Mouse (Mus musculus): ENCODE data around the gene Kcnn3. TPM values are rescaled to one million over a fixed set of nuclear protein-coding genes. Genes with fewer than 3 reads are reported as not detected.
A peak's percentile ranks its signal among the peaks of the same experiment; 100 is the strongest.

Gene Kcnn3
- total RNA-seq, 2 experiments from 2014 or later: 1.6 to 2.0 TPM

DNA sequence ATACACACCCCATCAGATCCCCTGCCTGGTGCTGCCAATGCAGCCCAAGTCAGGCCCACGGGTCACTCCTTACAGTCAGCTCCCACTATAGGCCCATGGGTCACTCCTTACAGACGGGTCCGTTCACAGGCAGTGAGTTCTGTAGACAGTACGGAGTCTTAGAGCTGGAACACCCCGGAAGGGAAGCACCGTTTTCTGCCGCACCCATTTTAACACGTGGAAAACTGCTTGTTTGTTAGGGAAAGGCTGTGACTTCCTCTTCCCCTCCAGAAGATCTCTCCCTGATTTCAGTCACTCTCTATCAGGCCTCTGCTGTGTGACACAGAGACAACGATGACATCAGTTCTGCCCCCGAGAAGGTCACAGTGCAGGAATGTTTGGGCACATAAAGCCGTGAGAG is 4.5 kb upstream of the Kcnn3 start:
- intact Hi-C loops (cut with DNase I): no loop called here
- no peak for DNase-seq

DNA sequence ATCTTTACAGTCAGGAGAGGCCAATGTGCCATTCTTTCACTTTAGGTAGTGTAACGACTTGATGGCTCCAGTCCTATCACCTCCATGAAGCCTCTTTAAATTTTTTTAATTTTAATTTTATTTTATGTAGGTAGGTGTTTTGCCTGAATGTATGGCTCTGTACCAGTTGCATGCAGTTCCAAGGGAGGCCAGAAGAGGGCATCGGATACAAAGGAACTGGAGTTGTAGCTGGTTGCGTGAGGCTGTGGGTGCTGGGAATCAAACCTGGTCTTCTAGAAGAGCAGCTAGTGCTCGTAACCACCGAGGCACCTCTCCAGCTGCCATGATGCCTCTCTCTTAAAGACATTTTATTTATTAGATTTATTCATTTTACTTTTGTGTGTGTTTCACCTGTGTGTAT is 3.6 kb upstream of the Kcnn3 start:
- intact Hi-C loops (cut with DNase I): no loop called here
- DNase-seq: no peak

DNA sequence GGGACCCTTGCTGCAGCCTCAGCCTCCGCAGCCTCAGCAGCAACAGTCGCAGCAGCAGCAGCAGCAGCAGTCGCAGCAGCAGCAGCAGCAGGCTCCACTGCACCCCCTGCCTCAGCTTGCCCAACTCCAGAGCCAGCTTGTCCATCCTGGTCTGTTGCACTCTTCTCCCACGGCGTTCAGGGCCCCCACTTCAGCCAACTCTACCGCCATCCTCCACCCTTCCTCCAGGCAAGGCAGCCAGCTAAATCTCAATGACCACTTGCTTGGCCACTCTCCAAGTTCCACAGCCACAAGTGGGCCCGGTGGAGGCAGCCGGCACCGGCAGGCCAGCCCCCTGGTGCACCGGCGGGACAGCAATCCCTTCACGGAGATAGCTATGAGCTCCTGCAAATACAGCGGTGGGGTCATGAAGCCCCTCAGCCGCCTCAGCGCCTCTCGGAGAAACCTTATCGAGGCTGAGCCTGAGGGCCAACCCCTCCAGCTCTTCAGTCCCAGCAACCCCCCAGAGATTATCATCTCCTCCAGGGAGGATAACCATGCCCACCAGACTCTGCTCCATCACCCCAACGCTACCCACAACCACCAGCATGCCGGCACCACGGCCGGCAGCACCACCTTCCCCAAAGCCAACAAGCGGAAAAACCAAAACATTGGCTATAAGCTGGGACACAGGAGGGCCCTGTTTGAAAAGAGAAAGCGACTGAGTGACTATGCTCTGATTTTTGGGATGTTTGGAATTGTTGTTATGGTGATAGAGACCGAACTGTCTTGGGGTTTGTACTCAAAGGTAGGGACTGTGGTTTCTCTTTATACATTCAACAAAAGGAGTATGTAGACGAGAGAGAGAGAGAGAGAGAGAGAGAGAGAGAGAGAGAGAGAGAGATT is 896 bp downstream of the Kcnn3 start:
- peak; percentile 26 to 35 for DNase-seq
- intact Hi-C loops (cut with DNase I): no loop called here

DNA sequence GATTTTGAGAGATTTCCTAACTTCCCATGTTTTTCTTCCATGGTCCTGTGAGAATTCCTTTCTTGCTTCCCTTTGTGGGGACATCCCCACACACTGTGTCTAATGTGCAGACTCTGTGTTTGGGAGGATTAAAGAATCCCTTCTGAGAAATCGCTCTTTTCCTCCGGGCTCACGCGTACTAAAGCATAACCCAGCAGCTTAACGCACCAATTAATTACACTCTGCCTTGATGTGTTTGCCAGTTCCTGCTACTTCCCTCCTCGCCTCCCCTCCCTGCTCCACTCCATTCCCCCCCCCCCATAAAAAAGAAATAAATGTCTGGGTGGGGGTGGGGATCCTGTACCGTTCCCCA is 1.5 kb downstream of the Kcnn3 start:
- intact Hi-C loops (cut with DNase I): no loop called here
- no peak for DNase-seq

DNA sequence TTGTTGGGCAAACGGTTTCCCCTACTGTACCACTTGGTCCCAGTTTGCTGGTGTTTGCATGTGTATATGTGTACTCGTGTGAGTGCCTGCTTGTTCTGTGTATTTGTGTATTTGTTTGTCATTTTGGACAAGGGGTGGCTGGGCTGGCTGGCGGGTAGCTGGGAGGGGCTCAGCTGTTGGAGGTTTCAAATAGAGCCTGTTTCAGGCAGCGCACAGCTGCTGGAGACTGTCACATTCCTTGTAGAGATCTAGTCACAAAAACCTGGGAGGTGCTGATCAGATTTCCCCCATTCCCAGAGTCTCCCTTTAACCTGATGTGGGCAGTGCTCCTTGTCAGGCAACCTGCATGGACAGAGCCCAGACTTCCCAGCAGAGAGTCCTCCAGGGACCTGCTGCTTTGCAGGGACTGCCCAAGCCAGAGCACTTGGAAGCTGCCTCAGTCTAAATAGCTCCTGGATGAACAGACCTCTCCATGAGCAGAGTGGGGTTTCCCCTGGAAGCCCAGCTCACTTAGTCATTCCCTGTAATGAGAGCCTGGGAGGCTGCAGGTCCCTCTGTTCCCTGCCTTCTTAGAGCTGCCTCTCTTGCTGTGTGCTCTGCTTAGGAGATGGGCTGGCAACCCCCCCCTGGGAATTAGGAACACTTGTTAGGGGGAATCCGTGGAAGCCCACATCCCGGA is 2.6 kb downstream of the Kcnn3 start:
- intact Hi-C loops (cut with DNase I): no loop called here
- peak in 1 of 2 experiments; percentile 29 for DNase-seq

DNA sequence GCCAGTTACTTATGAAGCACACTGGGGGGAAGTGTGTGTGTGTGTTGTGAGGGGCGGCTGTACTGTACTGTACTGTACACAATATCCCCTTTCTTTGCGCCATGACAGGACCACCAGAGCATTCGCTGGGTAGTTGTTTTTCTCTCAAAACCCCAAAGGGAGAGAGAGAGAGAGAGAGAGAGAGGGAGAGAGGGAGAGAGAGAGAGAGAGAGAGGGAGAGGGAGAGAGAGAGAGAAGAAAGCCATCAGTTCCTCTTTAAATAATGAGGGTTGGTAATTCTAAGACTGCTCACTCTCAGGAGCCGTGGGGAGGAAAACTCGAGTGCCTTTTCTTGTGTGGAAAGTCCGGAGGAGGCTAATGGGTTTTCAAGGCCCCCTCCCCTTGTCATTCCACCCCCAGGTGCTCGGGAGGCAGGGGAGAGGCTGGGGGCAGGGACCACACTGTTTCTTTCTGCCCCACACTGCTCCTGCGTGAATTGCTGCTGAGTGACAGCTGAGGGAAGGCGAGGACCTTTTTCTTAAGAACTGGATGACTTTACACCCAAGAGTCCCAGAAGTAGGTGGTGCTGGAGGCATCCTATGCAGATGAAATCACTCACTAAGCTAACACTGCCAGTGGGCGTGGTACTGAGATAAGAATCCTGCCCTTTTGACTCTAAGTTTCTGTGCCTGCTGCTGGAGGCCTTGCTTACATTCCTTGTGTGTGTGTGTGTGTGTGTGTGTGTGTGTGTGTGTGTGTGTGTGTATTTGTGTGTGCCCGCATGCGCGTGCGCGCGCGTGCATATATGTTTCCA is 6.5 kb downstream of the Kcnn3 start:
- intact Hi-C loops (cut with DNase I): no loop called here
- DNase-seq: no peak

DNA sequence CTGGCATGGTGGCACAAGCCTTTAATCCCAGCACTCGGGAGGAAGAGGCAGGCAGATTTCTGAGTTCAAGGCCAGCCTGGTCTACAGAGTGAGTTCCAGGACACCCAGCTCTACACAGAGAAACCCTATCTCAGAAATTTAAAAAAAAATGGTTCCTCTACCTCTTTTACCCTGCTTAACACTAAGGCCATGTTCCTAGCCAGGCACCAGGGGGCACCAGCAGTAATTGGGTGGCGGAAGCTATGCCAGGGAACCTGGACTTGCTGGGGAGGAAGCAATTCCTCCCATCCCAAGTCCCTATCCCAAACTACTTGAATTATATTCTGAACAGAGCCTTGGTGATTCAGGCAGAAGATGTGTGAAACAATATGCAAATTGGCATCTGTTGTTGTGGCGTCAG is 9.8 kb downstream of the Kcnn3 start:
- intact Hi-C loops (cut with DNase I): no loop called here
- no peak for DNase-seq

DNA sequence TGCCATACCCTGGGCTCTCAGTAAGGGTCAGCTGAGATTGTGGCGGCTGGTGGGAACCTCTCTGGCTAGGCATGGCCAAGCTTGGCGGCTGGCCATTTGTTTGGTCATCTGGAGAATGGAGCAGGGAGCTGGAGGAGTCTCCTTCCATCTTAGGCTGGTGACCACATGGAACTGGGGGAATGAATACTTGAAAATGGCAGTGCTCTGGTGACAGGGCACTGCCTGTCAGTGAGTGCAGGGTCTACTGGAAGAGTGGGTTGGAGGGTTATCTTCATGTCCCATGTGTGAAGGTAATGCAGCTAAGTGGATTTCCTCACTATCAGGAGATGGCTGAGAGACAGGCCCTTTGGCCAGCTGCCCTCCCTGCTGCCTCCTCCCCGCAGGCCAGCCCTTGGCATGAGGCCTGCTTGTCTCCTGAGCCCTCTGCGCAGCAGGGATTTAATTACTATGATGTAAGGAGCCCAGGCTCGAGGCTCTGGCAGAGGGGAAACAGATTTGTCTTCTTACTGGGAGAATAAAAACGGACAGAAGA is 14.7 kb downstream of the Kcnn3 start:
- intact Hi-C loops (cut with DNase I): no loop called here
- DNase-seq: peak; percentile 43 to 61

DNA sequence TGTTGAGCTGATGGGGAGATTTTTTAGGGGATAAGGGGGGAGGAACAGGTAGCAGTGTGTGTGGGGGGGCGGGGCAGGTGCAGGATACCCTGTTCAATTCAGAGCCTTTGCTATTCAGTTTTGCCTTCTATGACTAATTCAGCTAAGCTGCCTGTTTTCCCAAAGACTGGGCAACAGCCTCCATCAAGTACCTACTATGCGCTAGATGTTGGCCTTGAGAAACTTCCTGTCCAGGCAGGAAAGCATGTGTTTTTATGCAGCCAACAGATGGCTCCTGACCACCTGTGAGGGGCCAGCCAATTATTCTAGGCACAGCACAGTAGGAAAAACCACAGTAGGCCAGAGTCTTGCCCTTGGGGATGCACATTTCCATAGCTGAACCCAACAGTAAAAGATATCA is 15.2 kb downstream of the Kcnn3 start:
- DNase-seq: no peak
- intact Hi-C loops (cut with DNase I): no loop called here

DNA sequence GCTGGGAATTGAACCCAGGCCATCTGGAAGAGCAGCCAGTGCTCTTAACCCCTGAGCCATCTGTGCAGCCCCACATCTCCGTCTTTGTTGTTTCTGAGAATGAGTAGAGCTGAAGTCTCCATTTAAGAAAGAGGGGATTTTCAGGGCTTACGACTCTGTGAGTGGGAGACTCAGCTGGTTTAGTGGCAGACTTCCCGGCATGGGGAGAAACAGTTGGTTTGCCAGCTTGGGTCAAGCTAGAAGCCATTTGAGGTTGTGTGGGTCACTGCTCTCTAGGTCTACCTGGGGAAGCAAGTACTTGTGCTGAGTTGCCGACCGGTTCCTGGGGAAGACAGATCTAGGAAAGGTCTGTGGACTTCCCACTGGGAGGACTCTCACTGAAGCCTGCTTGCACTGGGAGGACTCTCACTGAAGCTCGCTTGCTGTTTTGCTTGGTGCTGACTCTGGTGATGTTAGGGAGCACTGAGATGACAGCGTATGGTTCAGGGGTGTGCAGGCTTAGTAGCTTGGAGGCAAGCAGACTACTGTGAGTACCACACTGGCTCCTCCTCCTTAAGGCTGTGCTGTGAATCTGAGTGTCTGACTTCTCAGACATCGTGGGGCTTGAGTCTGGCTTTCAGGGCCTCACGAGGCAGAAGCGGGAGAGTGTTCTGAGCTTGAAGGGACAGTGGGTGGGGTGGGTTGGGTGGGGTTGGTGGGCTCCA is 19.2 kb downstream of the Kcnn3 start:
- intact Hi-C loops (cut with DNase I): no loop called here
- no peak for DNase-seq

DNA sequence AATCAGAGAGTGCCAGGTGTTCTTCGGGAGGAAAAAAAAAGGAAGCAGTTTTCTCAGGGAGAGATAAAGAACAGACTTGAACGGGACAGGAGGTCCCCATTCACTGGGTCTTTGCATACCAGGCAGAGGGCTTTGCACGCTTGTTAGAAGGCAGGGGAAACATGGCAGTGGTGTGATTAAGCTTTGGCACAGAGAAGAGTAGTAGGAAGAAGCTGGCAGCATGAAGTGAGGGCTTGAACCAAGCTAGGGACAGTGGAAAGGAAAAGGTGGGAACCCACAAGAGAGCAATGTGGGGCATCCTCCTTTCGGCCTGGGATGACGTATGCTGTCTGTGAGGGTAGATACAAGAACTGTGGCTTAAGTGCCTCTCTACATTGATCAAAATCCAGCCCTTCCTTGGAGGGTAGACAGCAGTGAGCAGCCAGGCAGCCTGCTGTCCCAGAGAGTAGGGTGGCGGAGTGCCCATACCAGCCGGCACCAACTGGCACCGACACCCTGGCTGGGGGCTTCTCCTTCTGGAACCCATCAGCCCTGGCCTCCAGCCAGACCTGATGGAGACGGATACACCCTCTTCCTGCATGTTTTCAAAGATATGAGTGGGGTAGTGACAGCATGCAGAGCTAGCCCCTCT is 19.9 kb downstream of the Kcnn3 start:
- DNase-seq: no peak
- intact Hi-C loops (cut with DNase I): no loop called here

DNA sequence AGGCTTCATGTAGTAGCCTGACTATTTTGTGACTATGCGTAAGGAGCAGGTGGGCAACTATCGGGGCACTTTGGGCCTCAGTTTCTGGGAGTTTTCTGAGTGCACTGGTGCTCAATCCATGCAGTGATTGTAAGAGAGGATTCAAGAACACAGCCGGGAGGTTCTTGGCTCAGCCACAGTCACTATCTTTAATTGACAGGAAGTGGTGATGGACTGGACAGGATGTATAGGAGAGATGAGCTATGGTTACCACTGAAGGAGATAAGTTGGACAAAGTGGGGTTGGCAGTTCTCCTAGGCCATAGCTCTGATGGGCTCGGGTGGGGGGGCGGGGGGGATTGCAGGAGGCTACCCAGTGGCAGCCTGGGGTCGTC is 20.4 kb downstream of the Kcnn3 start:
- no peak for DNase-seq
- intact Hi-C loops (cut with DNase I): no loop called here

DNA sequence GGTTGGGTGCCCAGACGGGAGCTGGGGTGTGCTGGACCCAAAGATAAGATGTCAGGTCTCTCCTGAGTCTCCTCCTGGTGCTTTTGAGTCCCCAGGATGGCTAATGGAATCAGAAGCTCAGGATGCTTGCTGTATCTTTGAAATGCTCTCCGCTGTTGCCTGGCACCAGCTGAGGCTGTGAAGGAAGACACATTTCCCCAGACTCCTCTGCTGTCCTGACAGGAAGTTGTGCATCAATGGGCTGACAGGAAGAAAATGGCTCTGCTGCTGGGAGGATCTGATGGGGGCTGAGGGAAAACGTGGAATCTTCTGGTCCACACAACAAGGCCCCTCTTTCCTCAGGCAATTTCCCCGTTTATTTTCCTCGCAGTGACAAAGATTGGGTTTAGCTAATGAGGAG is 27.0 kb downstream of the Kcnn3 start:
- DNase-seq: no peak
- intact Hi-C loops (cut with DNase I): no loop called here

DNA sequence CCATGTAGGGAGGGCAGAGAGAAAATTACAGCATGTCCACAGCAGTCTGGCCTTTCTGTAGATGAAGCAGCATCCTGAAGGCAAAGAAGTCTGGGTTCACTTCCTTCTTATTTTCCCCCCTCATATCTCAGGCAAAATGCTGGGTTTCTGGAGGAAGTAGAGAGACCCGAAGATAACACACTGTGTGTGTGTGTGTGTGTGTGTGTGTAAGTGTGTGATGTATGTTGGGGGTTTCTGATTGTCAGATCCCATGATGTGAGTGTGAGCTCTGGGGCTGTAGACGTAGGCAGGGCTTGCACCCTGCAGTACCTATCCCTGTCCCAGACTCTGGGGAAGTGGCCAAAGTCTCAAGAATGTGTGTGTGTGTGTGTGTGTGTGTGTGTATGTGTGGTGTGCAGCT is 28.8 kb downstream of the Kcnn3 start:
- no peak for DNase-seq
- intact Hi-C loops (cut with DNase I): no loop called here

DNA sequence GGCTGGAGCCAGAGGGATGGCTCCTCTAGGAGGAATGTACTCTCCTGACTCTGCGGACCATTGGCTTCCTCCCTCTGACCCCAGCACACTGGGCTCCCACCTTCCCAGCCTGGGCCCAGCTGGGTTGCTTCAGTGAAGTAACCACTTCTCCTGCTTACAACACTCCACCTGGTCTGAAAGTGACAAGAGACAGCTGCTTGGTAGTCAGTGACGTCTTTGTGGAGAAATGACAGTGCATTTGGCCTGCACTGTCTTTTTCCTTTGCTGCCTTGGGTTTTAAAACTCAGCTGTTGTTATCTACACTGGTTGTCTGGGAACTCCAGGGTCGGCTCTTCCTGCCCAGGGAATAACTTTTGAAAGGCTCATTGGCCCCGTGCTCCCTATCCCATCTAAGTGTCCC is 29.5 kb downstream of the Kcnn3 start:
- intact Hi-C loops (cut with DNase I): no loop called here

DNA sequence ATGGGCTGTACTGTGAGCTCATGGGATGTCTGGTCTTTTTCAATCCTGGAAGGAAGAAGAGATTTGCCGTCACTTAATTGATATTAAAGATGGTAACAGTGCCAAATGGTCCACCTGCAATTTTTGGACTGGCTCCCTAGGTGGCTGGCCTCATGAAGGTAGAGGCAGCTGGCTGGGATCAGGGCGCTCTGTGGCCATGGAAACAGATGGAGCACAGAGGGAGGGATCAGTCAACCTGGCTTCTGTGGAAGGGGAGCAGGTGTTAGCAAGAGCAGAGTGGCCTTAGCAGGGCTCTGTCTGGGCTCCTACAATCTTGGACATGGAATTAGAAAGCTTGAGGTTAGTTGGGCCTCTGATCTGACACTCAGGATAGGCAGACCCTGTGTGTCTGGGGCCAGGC is 31.9 kb downstream of the Kcnn3 start:
- intact Hi-C loops (cut with DNase I): no loop called here

More for the DNA sequence above, 29.5 kb downstream of the Kcnn3 start:
- DNase-seq: no peak

DNA sequence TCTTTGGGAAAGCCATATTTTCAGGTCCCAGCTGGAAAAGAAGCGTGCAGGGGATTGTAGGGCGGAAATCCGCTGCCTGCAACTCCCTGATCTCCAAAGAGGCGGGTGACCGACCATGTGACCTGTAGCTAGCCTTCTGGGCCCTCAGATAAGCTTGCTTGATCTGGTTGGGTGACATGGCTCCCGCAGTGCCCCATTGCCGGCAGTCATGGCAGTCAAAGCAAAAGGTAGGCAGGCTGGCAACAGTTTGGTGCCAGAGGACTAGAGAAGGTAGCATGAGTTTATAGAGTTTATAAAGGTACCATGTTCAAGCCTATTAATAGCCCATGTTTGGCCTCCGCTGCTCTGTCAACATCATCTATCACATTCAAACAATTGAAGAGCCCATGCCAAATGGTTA is 33.5 kb downstream of the Kcnn3 start:
- intact Hi-C loops (cut with DNase I): no loop called here

More for the DNA sequence above, 31.9 kb downstream of the Kcnn3 start:
- DNase-seq: no peak

DNA sequence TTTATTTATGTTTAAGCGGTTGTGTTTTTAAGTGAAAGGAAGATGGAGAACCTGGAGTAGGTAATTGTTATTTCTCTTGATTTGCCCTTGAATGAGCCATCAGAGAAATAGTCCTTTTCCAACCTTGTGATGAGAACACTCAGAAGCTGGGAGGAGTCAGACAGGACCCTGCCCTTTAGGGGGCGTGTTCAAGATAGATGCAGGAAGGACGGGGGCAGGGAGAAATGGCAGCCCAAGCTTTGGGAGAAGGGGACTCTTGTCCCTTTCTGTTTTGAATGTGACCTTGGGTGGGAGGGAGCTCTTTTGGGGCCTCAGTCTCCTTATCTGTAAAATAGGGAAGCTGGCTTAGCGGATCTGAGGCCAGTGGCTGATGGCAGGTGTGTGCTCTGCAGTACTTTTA is 34.0 kb downstream of the Kcnn3 start:
- no peak for DNase-seq
- intact Hi-C loops (cut with DNase I): no loop called here

More for the DNA sequence above, 33.5 kb downstream of the Kcnn3 start:
- no peak for DNase-seq

DNA sequence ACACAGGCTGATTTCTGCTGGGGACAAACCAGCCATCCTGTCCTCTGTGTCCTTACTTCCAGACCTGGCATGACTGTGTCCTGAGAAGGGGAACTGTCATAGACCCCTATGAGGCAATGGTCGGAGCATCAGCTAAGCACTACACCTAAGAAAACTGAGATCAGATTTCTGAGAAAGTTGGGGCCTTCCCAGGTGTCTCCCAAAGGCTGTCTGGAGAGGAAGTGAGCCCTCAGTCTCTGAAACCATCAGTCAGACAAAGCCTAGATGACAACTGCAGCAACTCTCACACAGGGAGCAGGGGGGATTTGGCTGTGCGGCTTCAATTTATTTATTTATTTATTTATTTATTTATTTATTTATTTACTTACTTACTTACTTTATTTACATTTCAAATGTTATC is 34.6 kb downstream of the Kcnn3 start:
- no peak for DNase-seq
- intact Hi-C loops (cut with DNase I): no loop called here

DNA sequence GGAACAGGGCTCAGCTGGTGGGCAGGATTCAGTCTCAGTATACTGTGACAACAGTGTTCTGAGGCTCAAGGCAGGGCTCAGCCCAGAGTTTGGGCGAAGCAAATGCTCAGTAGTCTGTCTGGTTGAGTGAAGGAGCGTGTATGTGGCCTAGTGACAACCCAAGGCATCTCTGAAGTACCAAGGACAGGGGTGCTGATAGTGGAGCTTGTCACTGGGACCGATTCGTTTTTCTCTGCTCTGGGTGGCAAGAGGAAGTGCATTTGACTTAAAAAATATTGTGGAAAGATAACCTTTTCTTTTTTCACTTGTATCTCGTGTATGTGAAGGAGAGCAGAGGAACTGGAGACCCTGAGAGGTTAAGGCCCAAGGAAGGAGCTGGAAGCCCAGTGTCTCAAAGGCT is 37.8 kb downstream of the Kcnn3 start:
- intact Hi-C loops (cut with DNase I): no loop called here
- no peak for DNase-seq

Data from gastrocnemius, postnatal 36 days (tissue).